Mouse (Mus musculus) heart, embryonic 16.5 days (tissue): Measurements from ENCODE around the gene Ap2a2. TPM values are rescaled to one million over a fixed set of nuclear protein-coding genes. Genes with fewer than 3 reads are reported as not detected.
"Not testable (repeated sequence)": the region's sequence is repeated elsewhere in the genome, so short reads cannot be mapped to it uniquely, and the experiment has no call there.

Source experiments
- ATAC-seq: fragments of 200-750 bp; cut with Nextera tagmentation; replicated peaks from 2 replicates; pipeline ENCODE4 v1.8.0; 2017; ENCODE audit warnings: moderate number of reproducible peaks; ENCODE audit not compliant: insufficient read depth, low FRiP score; ENCODE audit errors: extremely low read depth
- H3K27ac ChIP-seq: fragments of 300-500 bp; sonication (generic); 2 replicates; pipeline ENCODE4 v1.5.1; 2014; ENCODE audit warnings: mild to moderate bottlenecking, low read length, control low read depth, moderate library complexity
- H3K27me3 ChIP-seq: fragments of 300-500 bp; sonication (generic); 2 replicates; pipeline ENCODE4 v1.6.1; 2014; ENCODE audit warnings: low read length, mixed read lengths; ENCODE audit not compliant: control insufficient read depth, insufficient read depth
- H3K36me3 ChIP-seq: fragments of 300-500 bp; sonication (generic); 2 replicates; pipeline ENCODE4 v1.6.1; 2014; ENCODE audit not compliant: control insufficient read depth, insufficient read depth
- H3K4me1 ChIP-seq: fragments of 300-500 bp; sonication (generic); 2 replicates; pipeline ENCODE4 v1.6.1; 2014; ENCODE audit warnings: low read length, mixed read lengths; ENCODE audit not compliant: control insufficient read depth, insufficient read depth
- H3K4me2 ChIP-seq: fragments of 300-500 bp; sonication (generic); 2 replicates; pipeline ENCODE4 v1.6.1; 2014; ENCODE audit warnings: low read depth, mild to moderate bottlenecking, control low read depth, low read length
- H3K4me3 ChIP-seq: fragments of 300-500 bp; sonication (generic); 2 replicates; pipeline ENCODE4 v1.5.1; 2014; ENCODE audit warnings: mild to moderate bottlenecking, control low read depth, low read length
- H3K9ac ChIP-seq: fragments of 300-500 bp; sonication (generic); 2 replicates; pipeline ENCODE4 v1.6.1; 2014; ENCODE audit warnings: low read length, control low read depth
- H3K9me3 ChIP-seq: fragments of 300-500 bp; sonication (generic); replicated peaks from 2 replicates; pipeline ENCODE4 v1.6.1; 2016; ENCODE audit warnings: low read length; ENCODE audit not compliant: control insufficient read depth
- WGBS: fragments of 180-500 bp; shearing (Covaris S2); extraction: QIAGEN DNeasy Blood & Tissue Kit; methylation state at CpG from one replicate; pipeline ENCODE4 v1.1.7; 2014; 5-methylcytosine and 5-hydroxymethylcytosine counted together
- polyA plus RNA-seq: library from polyadenylated mRNA; unstranded; fragments of >200 nt; fragmentation: Nextera tagmentation; extraction: Ambion mirVana; gene quantifications from 2 replicates; pipeline ENCODE4 v1.2.1, GENCODE M21; 2015

Ap2a2 gene
- polyA plus RNA-seq, 1 experiment from 2014 or later = 54.9 TPM

- no peaks in the 10 kb centered on the region for H3K9me3 ChIP-seq
- no peak overlapping the region for H3K4me3 ChIP-seq
- H3K36me3 ChIP-seq = peaks cover 38% of the 10 kb centered on the region
- no peak overlapping the region for H3K27ac ChIP-seq
- no peaks in the 10 kb centered on the region for H3K27me3 ChIP-seq
- ATAC-seq = no peak
- no peak overlapping the region for H3K4me2 ChIP-seq
- peaks cover 5% of the 10 kb centered on the region for H3K4me1 ChIP-seq
- H3K9ac ChIP-seq = no peak overlapping the region
- WGBS = 86% methylated on average over 6 of the region's 6 CpGs
These were observed 63.3 kb downstream of the Ap2a2 start for GRCm38 (mm10) chr7:141625120-141625810.

GRCm38 (mm10) chr7:141628018-141628417 is 66.0 kb downstream of the Ap2a2 start:
- no peak for ATAC-seq
- no peaks in the 10 kb centered on the region for H3K4me1 ChIP-seq
- no peaks in the 10 kb centered on the region for H3K9me3 ChIP-seq
- no peak overlapping the region for H3K27ac ChIP-seq
- H3K27me3 ChIP-seq = no peaks in the 10 kb centered on the region
- peaks cover 37% of the 10 kb centered on the region for H3K36me3 ChIP-seq
- 68% methylated on average over 2 of the region's 2 CpGs for WGBS
- no peak overlapping the region for H3K4me3 ChIP-seq
- H3K4me2 ChIP-seq = no peak overlapping the region
- no peak overlapping the region for H3K9ac ChIP-seq

DNA sequence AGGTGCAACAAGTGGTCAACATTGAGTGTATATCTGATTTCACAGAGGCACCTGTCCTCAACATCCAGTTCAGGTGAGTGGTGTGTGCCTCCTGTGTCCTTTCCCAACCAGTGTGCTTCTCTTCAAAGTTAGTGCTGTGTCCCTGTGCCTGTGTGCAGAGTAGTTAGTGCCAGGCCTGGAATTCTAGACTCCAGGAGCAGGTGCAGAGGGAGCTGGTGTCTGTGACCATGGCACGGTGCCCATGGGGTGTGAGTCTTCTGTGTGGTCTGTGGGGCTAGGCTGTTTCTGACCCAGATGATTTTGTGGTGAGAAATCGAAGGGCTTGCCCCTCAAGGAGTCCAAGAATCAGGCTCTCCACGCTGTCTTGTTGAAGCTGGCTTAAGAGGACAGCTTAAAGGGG is 67.3 kb downstream of the Ap2a2 start:
- WGBS = 91% methylated on average over 3 of the region's 3 CpGs
- Histone ChIP-seq H3K4me2 (no peak overlapping the region), H3K9ac (no peak overlapping the region), H3K9me3 (no peaks in the 10 kb centered on the region), H3K36me3 (peaks cover 45% of the 10 kb centered on the region), H3K27me3 (no peaks in the 10 kb centered on the region), H3K4me3 (no peak overlapping the region), H3K27ac (no peak overlapping the region), H3K4me1 (no peaks in the 10 kb centered on the region)
- no peak for ATAC-seq

DNA sequence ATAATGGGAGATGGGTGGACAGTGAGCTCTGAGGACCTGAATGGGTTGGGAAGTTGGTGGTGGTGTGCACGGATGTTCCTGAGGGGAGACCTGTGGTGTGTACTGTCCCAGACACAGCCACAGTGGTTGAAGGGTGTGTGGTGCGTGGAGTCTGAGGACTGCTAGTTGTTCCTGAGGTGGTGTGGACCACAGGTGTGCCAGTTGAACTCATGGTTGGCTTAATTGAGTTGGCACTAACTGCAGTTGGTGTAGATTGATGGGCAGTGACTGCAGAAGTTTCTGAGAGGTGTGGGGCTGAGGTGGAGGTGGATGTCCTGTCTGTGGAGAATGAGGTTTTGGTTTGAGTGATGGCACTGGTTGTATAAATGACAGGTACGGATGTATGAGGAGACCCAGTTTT is 76.1 kb downstream of the Ap2a2 start:
- not testable (repeated sequence) for H3K9me3 ChIP-seq, H3K4me2 ChIP-seq, H3K27ac ChIP-seq, H3K4me3 ChIP-seq, H3K4me1 ChIP-seq, H3K27me3 ChIP-seq, H3K9ac ChIP-seq
- peaks cover 11% of the 10 kb centered on the region for H3K36me3 ChIP-seq
- 93% methylated on average over 1 of the region's 3 CpGs for WGBS
- 0 out of 2 replicates have a peak, but pooled peaks have one; percentile 12 for ATAC-seq

DNA sequence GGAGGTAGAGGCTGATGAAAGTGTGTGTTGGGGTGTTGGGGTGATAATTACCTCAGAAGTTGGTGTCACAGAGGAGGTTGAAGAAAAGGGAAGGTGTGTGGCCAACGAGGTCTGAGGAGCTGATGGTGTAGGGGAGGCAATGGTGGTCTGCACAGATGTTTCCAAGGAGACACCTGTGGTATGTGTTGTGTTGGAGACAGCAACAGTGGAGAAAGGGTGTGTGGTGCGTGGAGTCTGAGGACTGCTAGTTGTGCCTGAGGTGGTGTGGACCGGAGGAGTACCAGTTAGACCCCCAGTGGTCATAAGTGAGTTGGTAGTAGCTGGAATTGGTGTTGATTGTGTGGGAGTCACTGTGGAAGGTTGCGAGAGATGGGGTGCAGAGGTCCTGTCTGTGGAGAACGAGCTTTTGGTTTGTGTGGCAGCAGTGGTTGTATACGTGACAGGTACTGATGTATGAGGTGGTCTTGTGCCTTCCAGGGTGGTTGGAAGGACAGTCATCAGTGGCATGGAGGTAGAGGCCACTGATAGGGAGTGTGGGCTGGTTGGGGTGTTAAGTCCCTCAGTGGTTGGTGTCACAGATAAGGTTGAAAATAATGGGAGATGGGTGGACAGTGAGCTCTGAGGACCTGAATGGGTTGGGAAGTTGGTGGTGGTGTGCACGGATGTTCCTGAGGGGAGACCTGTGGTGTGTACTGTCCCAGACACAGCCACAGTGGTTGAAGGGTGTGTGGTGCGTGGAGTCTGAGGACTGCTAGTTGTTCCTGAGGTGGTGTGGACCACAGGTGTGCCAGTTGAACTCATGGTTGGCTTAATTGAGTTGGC is 76.8 kb downstream of the Ap2a2 start:
- not testable (repeated sequence) for H3K9ac ChIP-seq, H3K27me3 ChIP-seq, H3K4me1 ChIP-seq, H3K27ac ChIP-seq, H3K4me3 ChIP-seq, H3K4me2 ChIP-seq, H3K36me3 ChIP-seq, H3K9me3 ChIP-seq
- ATAC-seq = peak; percentile 28
- 85% methylated on average over 5 of the region's 8 CpGs for WGBS

DNA sequence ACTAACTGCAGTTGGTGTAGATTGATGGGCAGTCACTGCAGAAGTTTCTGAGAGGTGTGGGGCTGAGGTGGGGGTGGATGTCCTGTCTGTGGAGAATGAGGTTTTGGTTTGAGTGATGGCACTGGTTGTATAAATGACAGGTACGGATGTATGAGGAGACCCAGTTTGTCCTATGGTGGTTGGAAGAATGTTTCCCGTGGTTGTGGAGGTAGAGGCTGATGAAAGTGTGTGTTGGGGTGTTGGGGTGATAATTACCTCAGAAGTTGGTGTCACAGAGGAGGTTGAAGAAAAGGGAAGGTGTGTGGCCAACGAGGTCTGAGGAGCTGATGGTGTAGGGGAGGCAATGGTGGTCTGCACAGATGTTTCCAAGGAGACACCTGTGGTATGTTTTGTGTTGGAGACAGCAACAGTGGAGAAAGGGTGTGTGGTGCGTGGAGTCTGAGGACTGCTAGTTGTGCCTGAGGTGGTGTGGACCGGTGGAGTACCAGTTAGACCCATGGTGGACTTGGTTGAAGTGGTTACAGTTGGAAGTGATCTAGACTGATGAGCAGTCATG is 77.4 kb downstream of the Ap2a2 start:
- H3K4me2 ChIP-seq, H3K4me3 ChIP-seq, H3K27me3 ChIP-seq, H3K27ac ChIP-seq, H3K9ac ChIP-seq, H3K36me3 ChIP-seq, H3K4me1 ChIP-seq, H3K9me3 ChIP-seq: not testable (repeated sequence)
- WGBS = 82% methylated on average over 5 of the region's 5 CpGs
- peak; percentile 26 for ATAC-seq

- 67% methylated on average over 1 of the region's 1 CpGs for WGBS
- Histone ChIP-seq H3K4me3 (no peak overlapping the region), H3K27ac (no peak overlapping the region), H3K9ac (no peak overlapping the region), H3K4me1 (no peaks in the 10 kb centered on the region), H3K27me3 (no peaks in the 10 kb centered on the region), H3K9me3 (no peaks in the 10 kb centered on the region), H3K4me2 (no peak overlapping the region), H3K36me3 (no peaks in the 10 kb centered on the region)
- ATAC-seq = no peak
These were observed 80.4 kb downstream of the Ap2a2 start for GRCm38 (mm10) chr7:141642375-141642774.

DNA sequence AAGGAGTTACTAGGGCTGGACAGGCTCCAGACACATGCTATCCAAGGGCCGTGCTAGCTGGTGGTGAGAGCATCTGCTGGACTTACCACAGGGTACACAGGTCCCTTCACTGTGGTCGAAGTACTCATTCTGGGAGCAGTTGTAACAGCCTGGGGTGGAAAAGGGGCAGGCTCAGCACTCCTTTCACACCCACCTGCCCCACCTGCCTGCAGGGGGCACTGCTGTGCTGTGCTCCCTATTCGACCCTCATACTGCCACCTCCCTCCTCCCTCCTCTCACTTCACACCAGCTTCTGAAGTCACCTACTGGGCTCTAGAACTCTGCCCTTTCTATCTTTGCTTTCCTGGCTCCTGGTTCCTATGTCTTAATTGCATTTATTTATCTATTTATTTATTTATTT is 81.2 kb downstream of the Ap2a2 start:
- H3K27me3 ChIP-seq = no peaks in the 10 kb centered on the region
- ATAC-seq = no peak
- no peak overlapping the region for H3K4me3 ChIP-seq
- H3K9ac ChIP-seq = no peak overlapping the region
- no peak overlapping the region for H3K4me2 ChIP-seq
- no peaks in the 10 kb centered on the region for H3K9me3 ChIP-seq
- WGBS = 49% methylated on average over 3 of the region's 3 CpGs
- no peak overlapping the region for H3K27ac ChIP-seq
- H3K4me1 ChIP-seq = no peaks in the 10 kb centered on the region
- H3K36me3 ChIP-seq = no peaks in the 10 kb centered on the region

DNA sequence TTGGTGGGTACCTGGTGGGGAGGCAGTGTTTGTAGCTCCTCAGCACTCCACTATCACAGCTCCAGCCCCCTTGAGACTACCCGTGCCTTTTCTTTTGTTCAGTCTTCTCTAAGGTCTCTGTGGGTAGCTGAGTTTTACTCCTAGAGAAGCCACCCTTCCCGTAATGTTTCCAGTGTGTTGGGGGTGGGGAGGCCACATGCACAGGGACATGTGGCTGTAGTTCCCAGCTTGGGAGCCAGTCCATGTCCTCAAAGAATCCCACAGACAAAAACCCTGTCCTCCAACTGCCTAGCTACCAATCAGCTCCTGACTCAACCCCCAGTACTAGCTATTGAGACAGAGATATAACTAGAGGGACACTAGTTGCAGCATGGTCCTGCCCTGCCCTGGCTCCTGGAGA is 85.1 kb downstream of the Ap2a2 start:
- Histone ChIP-seq H3K4me3 (no peak overlapping the region), H3K36me3 (no peaks in the 10 kb centered on the region), H3K9ac (no peak overlapping the region), H3K4me1 (no peaks in the 10 kb centered on the region), H3K9me3 (no peaks in the 10 kb centered on the region), H3K27ac (no peak overlapping the region), H3K27me3 (no peaks in the 10 kb centered on the region), H3K4me2 (no peak overlapping the region)
- WGBS = 64% methylated on average over 2 of the region's 2 CpGs
- no peak for ATAC-seq
